Mouse (Mus musculus) olfactory bulb, adult 2 months (tissue): ENCODE measurements around the gene Eid3.

ENCODE experiments used
- CTCF ChIP-seq: fragments of 200-500 bp; IDR thresholded peaks from 2 replicates; pipeline ENCODE4 v1.5.1; 2012; ENCODE audit warnings: low read depth, mild to moderate bottlenecking, low read length, moderate library complexity; ENCODE audit not compliant: insufficient read depth
- POLR2A ChIP-seq: fragments of 200-500 bp; IDR thresholded peaks from 2 replicates; pipeline ENCODE4 v1.6.1; 2012; ENCODE audit warnings: mild to moderate bottlenecking, low read depth, low read length, moderate library complexity; ENCODE audit not compliant: insufficient read depth

DNA sequence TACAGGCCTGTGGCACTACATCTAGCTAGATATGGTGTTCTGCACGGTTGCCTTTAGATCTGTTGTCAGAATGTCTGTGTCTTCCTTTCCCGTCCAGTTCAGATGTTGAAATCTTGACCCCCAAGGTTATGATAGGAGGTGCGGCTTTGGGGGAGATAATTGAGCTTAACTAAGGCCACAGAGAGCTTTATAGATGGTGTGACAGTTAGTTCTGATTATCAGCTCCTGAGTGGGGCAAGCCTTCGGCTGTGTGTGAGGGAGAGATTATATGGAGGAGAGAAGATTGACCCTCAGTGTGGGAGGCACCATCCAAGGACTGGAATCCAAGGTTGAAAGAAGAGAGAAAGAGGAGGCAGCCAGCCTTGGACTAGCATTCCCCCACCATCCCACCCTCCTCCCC, 46.8 kb downstream of the Eid3 start:
- TF ChIP-seq POLR2A (no peak), CTCF (no peak)
